Mouse (Mus musculus) left cerebral cortex, postnatal 14 days (tissue): ENCODE data around the gene a. TPM values are rescaled to one million over a fixed set of nuclear protein-coding genes. Genes with fewer than 3 reads are reported as not detected.
"Not testable (repeated sequence)": the region's sequence is repeated elsewhere in the genome, so short reads cannot be mapped to it uniquely, and the experiment has no call there.

Experiments
- DNase-seq, 2 experiments: peaks; one replicate each; pipeline ENCODE4 v3.0.0; 2021 to 2022; ENCODE audit warnings: low spot score in 2 of 2, mixed read lengths in 1 of 2
- intact Hi-C: fragments of 180-260 bp; cut with DNase I; formaldehyde crosslinking; loops from one replicate; pipeline ENCODE4 v1.15.1; 2025
- total RNA-seq, 2 experiments: library from RNA; stranded (reverse); gene quantifications; 2 replicates each; pipeline ENCODE4 v1.2.3; 2021

a gene
- total RNA-seq, 2 experiments from 2014 or later: not detected

DNA sequence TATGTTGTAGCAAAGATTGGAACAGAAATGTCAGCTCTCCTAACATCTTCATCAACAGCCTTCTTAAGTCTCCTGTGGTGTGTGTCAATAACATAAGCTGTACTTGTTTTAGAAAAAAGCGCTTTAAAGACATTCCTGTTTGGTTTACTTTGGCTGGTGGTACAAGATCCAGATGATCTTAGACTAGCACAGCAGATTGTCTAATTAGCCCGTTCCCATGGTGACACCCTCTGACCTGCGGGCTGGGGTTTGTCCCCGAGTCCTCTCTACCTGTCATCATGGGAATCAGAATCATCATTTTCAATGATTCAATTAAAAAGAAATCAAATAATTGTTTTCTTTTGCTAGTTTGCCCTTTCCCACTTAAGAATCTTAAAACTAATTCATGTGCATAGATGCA is 36.3 kb downstream of the a start:
- no peak for DNase-seq
- intact Hi-C loops: no loop called here

DNA sequence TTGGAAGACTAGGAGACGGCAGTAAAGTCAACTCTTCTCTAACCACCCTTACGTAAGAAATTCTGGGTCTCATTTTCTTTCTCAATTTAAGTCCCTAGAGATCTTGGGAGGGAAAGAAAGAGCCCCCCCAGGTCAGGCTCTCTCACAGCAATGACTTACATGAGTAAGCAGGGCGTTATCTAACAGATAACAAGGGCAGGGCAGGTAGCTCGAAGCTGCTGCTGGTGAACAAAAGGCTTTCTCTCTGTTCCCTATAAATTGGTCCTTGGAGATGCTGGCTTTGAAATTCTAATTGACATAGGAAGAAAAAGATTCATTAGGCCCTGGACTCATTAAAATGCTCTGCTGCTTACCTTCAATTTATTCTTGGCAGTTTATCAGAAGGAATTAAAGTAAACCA is 41.3 kb downstream of the a start:
- intact Hi-C loops: no loop called here
- DNase-seq: no peak

DNA sequence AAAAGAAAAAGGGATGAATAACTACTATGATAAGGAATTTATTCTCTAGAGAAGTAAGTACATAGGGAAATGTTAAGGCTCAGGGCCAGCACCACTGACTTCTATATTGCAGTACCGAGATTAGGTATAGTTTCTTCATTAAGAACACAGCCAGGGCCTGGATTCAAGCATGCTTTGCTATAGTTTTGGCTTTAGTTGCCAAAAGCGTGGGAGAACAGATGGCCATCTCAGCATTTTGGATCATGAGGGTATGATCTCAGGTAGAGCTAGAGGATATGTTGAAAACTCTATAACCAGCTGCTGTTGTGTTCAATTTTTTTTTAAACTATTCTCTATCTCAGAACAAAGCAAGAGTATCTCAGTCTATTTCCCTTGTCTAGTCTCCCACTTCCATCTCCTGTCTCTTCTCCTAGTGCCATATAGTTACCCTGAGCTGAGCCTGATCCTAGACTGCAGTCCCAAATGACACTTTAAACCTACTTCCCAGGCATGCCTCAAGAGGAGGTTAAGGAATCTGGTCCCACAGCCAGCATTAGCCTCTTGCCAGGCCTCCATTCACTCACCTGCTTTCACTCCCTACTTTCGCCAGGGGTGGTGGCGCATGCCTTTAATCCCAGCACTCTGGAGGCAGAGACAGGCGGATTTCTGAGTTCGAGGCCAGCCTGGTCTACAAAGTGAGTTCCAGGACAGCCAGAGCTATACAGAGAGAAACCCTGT is 43.1 kb downstream of the a start:
- DNase-seq: no peak
- intact Hi-C loops: no loop called here

GRCm38 (mm10) chr2:154836537-154836936 is 45.3 kb downstream of the a start:
- no peak for DNase-seq
- intact Hi-C loops: no loop called here

GRCm38 (mm10) chr2:154848086-154848485 is 56.9 kb downstream of the a start:
- intact Hi-C loops: no loop called here
- no peak for DNase-seq

DNA sequence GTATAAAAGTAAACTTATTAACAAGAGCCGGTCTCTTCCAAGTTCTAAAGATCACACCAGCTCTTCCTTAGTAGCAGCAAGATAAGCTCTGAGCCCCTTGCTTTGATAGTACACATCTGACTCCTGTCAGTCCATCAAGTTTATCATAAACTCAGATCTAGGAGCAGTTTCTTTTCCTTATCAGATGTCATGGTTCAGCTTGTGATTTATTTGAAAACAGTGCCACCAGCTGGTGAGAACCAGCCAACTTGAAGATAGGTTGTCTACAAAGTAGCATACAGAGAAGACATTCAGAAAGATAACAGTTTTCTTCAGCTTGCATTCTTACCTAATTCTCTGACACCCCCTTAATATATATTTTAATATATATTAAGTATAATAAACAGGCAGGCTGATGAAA is 64.2 kb downstream of the a start:
- intact Hi-C loops: no loop called here
- DNase-seq: peak; percentile 70 to 76

DNA sequence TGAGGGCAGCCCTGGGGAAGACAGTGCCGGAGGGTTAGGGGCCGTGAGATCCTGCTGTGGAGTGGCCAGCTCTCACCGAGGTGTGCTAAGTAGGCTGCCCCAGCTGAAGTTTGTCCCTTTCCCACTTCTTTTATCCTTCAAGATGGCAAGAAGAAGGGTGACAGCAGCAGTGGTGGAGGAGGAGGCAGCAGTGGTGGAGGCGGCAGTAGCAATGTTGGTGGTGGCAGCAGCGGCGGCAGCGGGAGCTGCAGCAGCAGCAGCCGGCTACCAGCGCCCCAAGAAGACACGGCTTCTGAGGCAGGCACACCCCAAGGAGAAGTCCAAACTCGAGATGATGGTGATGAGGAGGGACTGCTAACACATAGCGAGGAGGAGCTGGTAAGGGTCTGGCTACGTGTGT is 72.5 kb downstream of the a start:
- no peak for DNase-seq
- intact Hi-C loops: no loop called here

- intact Hi-C loops: no loop called here
- no peak for DNase-seq
Measured at GRCm38 (mm10) chr2:154865696-154866095, 74.5 kb downstream of the a start.

DNA sequence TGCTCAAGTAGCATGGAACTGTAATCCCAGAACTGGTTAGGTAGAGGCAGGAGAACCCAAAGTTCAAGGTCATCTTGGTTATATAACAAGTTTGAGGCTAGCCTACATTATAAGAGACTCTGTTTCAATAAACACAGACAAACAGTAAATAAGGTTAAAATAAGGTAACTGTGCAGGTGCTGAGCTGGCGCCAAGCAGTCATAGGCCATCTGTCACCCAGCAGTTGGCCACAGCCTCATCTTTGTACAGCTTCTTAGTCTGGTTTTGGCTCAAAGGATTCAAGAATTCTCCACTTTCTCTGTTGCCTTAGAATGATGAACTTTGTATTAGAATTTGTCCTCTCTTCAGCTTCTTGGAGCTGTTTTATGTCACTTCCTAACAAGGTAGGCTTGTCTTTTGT is 76.9 kb downstream of the a start:
- DNase-seq: no peak
- intact Hi-C loops: no loop called here

- DNase-seq: no peak
- intact Hi-C loops: no loop called here
Measured at GRCm38 (mm10) chr2:154869954-154870641, 78.9 kb downstream of the a start.

- no peak for DNase-seq
- intact Hi-C loops: no loop called here
Measured at GRCm38 (mm10) chr2:154876621-154877020, 85.4 kb downstream of the a start.

DNA sequence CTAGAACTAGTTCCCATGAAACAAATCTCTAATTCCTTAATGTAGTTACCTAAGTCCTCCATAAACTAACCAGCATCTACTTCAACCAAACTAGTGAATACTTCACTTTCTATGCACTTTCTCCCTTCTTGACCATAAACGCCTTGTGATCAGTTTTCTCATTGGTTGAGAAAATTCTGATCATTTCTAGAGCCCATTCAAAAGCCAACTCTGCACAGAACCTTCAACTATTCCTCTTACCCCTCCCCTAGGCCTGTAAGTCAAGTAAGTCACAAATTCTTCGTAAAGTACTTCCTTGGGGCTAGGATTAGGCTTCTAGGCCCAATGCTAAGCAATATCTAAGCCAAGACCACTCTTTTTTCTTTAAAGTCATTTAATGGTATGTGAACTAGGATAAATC is 100.4 kb downstream of the a start:
- intact Hi-C loops: no loop called here
- DNase-seq: no peak

DNA sequence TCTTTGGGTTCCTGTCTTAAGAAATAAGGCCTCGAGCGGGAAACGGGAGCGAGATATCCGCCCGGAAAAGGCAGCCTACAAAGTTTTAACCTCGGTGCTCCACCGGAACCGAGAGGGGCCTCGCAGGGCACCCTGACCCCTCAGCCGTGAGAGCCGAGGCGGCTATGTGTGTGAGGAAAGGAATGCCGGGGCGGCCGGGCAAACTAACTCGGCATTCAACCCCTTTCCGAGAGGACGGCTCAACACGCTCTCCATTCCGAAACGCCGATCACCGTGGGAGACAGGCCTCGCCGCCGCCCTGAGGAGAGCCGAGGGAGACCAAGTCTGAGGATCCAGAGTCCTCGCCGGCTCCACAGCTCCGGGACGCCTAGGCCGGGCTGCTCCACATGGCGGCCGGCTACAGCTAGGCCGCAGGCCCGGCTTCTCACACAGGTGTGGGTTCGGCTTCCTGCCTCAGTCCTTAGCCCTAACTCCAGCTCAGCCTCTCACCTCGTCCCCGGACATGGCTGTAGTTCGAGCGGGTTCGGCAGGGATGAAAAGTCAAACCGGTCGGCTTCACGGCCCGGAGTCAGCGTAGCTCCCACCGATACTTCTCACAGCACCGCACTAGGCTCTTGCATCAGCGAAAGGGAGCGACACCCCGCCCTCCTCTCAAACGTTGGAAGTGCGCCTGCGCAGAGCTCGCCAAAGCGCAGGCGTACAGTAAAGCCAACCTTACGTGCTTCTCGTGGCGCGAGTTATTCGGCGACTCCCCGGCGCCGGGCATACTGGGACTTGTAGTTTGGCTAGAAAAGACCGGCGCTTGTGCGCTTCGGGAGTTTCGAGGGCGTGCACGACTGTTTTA is 101.2 kb downstream of the a start, which contains the start of gene Eif2s2:
TSS of gene Eif2s2 (minus strand) at position 735 of the 844 bp plus-strand sequence.
- DNase-seq: peak; percentile 96 to 97
- intact Hi-C loops: no loop called here

DNA sequence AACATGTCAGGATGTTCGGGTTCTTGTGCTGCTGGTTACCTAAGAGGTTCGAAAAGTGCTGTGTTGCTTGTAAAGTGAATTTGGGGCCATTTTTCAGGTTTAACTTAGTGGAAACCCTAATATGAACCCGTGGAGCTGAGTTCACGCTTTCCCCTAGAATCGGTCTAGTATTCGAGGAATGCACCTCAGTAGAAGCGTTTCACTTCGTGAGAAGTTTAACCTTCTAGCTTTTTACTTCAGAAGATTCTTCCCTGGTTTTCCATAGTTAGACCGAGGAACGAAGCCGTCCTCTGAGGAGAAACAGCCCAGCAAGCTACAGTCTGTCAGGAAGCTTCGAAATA is 101.8 kb downstream of the a start:
- no peak for DNase-seq
- intact Hi-C loops: no loop called here

- no peak for DNase-seq
- intact Hi-C loops: no loop called here
Measured at GRCm38 (mm10) chr2:154893548-154893947, 102.3 kb downstream of the a start.

DNA sequence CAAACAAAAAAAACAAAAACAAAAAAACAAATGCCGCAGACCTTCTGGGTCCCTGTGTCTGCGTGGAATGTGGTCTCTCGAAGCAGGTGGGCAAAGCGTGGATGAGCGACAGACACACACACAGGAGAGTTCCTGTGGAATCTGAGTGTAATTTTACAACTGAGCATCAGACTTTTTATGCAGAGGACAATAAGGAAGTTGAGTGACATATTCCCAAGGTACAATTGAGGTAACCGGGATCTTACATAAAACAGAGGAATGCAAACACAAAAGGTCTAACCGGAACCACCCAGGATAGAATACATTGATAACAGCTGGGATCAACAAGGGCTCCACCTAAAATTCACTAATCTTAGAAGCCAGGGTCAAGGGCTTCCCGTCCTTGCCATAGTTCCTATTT is 107.8 kb downstream of the a start:
- DNase-seq, intact Hi-C loops: not testable (repeated sequence)

- DNase-seq, intact Hi-C loops: not testable (repeated sequence)
Measured at GRCm38 (mm10) chr2:154899412-154899811, 108.2 kb downstream of the a start.

DNA sequence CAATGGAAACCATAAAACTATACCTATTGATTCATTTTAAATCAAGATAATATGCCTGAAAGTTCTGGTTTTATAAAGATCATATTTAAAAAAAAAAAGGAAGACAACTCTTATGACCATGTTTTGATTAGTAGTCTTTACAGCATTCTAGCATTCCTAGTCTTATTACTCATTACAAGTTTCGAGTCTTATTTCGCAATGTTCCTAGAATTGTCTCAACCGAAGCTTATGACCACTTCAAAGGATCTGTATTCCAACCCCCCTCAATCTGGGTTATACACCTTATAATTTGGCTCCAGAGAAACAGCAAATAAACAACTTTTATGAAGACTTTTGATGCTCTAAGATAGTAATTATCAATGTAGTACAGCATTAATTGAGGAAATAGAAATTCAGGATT is 110.9 kb downstream of the a start:
- intact Hi-C loops: no loop called here
- DNase-seq: no peak

GRCm38 (mm10) chr2:154905796-154906195 is 114.6 kb downstream of the a start:
- DNase-seq: no peak
- intact Hi-C loops: no loop called here

DNA sequence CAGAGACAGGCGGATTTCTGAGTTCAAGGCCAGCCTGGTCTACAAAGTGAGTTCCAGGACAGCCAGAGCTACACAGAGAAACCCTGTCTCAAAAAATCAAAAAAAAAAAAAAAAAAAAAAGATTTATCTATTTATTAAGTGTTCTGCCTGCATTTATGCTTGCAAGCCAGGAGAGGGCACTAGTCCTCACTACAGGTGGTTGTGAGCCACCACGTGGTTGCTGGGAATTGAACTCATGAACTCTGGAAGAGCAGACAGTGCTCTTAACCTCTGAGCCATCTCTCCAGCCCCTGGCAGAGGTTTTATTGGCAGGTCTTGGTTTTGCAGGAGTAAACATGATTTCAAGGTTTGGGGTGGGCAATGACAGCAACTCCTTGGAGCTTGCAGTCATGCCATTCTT is 117.0 kb downstream of the a start:
- DNase-seq, intact Hi-C loops: not testable (repeated sequence)
